Mouse (Mus musculus): ENCODE data around the gene Arhgap31.

DNA sequence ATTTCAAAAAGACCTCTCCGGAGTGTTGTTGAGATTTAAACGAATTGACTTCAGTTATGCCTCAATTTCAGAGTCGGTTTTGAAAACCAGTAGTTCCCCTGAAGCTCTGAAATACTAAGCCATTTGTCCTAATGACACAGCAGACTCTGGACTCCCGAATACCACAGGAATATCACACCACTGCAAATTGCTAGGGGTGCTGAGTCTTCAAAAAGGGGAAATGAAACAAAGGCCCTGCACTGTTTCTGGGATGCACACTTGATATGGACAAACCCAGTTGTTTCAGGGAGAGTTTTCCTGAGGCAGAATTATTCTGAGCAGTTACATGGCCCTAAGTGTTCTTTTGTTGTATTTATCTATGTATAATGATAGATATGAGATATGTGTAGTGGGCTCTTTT is 1.8 kb downstream of the Arhgap31 start:
- TF ChIP-seq EP300 (IDR thresholded peaks at IDR 0.05; ENCODE audit: low read depth), result no peak
- TF ChIP-seq CTCF (IDR thresholded peaks at IDR 0.05; ENCODE audit: low read depth), result no peak
